Mouse (Mus musculus) limb, embryonic 10.5 days (tissue): ENCODE results near the gene Slc25a35. TPM values are rescaled to one million over a fixed set of nuclear protein-coding genes. Genes with fewer than 3 reads are reported as not detected.
"Not testable (repeated sequence)": the region's sequence is repeated elsewhere in the genome, so short reads cannot be mapped to it uniquely, and the experiment has no call there.

Experiments
- DNase-seq: peaks from one replicate; pipeline ENCODE4 v3.0.0-alpha.2; 2017; ENCODE audit warnings: low spot score
- H3K27ac ChIP-seq: fragments of 300-500 bp; sonication (generic); 2 replicates; pipeline ENCODE4 v1.5.1; 2016; ENCODE audit warnings: mild to moderate bottlenecking
- H3K27me3 ChIP-seq: fragments of 300-500 bp; sonication (generic); 2 replicates; pipeline ENCODE4 v1.6.1; 2016; ENCODE audit warnings: low read depth, mild to moderate bottlenecking; ENCODE audit not compliant: poor library complexity, severe bottlenecking
- H3K36me3 ChIP-seq: fragments of 300-500 bp; sonication (generic); 2 replicates; pipeline ENCODE4 v1.6.1; 2016; ENCODE audit warnings: mild to moderate bottlenecking, moderate library complexity
- H3K4me1 ChIP-seq: fragments of 300-500 bp; sonication (generic); 2 replicates; pipeline ENCODE4 v1.6.1; 2016
- H3K4me3 ChIP-seq: fragments of 300-500 bp; sonication (generic); 2 replicates; pipeline ENCODE4 v1.5.1; 2016; ENCODE audit warnings: mild to moderate bottlenecking, moderate library complexity
- H3K9me3 ChIP-seq: fragments of 300-500 bp; sonication (generic); replicated peaks from 2 replicates; pipeline ENCODE4 v1.6.1; 2016; ENCODE audit warnings: mild to moderate bottlenecking
- WGBS: fragments of 180-500 bp; shearing (Covaris S2); methylation state at CpG from one replicate; pipeline ENCODE4 v1.1.7; 2016; 5-methylcytosine and 5-hydroxymethylcytosine counted together
- polyA plus RNA-seq: library from polyadenylated mRNA; unstranded; fragments of >200 nt; fragmentation: Nextera tagmentation; extraction: Ambion mirVana; gene quantifications from 2 replicates; pipeline ENCODE4 v1.2.1, GENCODE M21; 2016

The Slc25a35 gene
- polyA plus RNA-seq, 1 experiment from 2014 or later, result 3.2 TPM

DNA sequence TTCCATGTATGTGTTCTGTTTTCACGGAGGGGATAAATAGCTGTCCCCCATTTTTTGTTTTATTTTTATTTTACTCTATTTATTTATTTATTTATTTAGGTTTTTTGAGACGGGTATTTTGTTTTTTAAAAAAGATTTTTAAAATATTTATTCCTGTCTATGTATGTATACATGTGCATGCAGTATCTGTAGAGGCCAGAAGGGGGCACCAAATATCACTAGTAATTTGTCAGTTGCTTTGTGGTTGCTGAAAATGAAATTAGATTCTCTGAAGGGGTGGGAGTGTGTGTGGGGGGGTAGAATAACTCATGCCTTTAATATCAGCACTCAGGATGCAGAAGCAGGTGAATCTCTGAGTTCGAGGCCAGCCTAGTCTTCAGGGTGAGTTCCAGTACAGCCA, 2.1 kb upstream of the Slc25a35 start:
- DNase-seq, result peak; percentile 58
- H3K27me3 ChIP-seq, result peaks cover 5% of the 10 kb centered on the region; the same call in 1 of the 2 replicates
- H3K4me3 ChIP-seq, result no peak overlapping the region
- no peak overlapping the region for H3K27ac ChIP-seq
- H3K36me3 ChIP-seq, result peaks cover 3% of the 10 kb centered on the region; the same call in 1 of the 2 replicates
- H3K4me1 ChIP-seq, result peaks cover 26% of the 10 kb centered on the region
- WGBS, result 31% methylated on average over 3 of the region's 3 CpGs
- no peaks in the 10 kb centered on the region for H3K9me3 ChIP-seq

DNA sequence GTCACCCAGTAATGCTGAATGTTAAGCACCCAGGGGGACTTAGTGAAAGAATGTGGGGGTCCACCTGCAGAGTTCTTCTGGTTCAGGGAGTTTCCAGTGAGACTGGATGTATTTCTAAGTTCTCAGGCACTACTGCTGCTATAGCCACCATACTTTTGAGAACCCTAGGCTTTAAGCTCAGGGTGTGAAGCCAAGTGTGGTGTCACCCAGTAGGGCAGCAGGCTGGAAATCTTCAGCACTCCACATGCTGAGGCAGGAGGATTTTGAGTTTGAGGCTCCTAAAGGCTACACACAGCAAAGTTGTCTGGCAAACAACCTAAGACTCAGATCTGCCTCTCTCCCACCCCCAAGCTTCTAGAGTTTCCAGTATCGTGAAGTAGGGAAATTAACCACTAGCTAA, 1.4 kb upstream of the Slc25a35 start:
- peaks cover 27% of the 10 kb centered on the region for H3K4me1 ChIP-seq
- 64% methylated on average over 1 of the region's 1 CpGs for WGBS

DNA sequence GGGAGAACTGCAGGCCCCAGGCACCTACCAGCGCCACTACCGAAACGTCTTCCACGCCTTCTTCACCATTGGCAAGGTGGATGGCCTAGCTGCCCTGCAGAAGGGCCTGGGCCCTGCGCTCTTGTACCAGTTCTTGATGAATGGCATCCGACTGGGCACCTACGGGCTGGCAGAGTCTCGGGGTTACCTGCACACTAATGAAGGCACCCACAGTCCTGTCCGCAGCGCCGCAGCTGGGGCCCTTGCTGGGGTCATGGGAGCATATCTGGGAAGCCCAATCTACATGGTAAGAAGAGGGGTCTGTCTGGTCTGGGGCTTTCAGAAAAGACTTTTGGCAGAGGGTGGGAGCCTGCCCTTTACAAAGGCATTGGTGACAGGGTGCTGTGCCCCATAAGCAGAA, 821 bp downstream of the Slc25a35 start:
- Histone ChIP-seq H3K27ac (no peak overlapping the region), H3K9me3 (no peaks in the 10 kb centered on the region), H3K36me3 (peaks cover 10% of the 10 kb centered on the region; the same call in 1 of the 2 replicates), H3K4me1 (peaks cover 38% of the 10 kb centered on the region), H3K4me3 (peak overlapping the region; percentile 68; the same call in 1 of the 2 replicates), H3K27me3 (peaks cover 5% of the 10 kb centered on the region; the same call in 1 of the 2 replicates)
- DNase-seq, result no peak
- 89% methylated on average over 11 of the region's 11 CpGs for WGBS

More for the DNA sequence above, 1.4 kb upstream of the Slc25a35 start:
- no peak overlapping the region for H3K27ac ChIP-seq
- H3K27me3 ChIP-seq, result peaks cover 5% of the 10 kb centered on the region; the same call in 1 of the 2 replicates
- H3K4me3 ChIP-seq, result no peak overlapping the region
- peaks cover 7% of the 10 kb centered on the region; the same call in 1 of the 2 replicates for H3K36me3 ChIP-seq
- no peak for DNase-seq
- no peaks in the 10 kb centered on the region for H3K9me3 ChIP-seq

DNA sequence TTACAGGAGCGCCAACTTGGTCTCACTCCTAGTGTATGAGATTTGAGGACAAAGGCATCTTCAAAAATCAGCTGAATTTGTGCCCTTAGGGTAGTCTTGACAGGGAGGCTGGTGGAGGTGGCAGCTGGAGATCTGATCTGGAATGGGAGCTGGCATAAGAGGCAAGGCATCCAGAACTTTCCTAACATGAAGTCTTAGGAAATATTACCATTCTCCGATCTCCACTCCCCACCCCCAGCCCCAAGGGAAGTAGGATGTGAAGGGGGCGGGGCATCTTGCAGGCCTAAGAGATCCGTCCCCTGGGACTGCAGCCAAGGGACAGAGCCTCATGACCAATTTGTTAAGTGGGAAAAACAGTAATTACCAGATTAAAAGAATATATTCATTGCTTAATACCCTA, 2.3 kb downstream of the Slc25a35 start:
- no peaks in the 10 kb centered on the region for H3K9me3 ChIP-seq
- peaks cover 5% of the 10 kb centered on the region; the same call in 1 of the 2 replicates for H3K27me3 ChIP-seq
- H3K27ac ChIP-seq, result no peak overlapping the region
- no peak overlapping the region for H3K4me3 ChIP-seq
- peaks cover 10% of the 10 kb centered on the region; the same call in 1 of the 2 replicates for H3K36me3 ChIP-seq
- peaks cover 43% of the 10 kb centered on the region for H3K4me1 ChIP-seq
- 78% methylated on average over 4 of the region's 4 CpGs for WGBS
- DNase-seq, result no peak

DNA sequence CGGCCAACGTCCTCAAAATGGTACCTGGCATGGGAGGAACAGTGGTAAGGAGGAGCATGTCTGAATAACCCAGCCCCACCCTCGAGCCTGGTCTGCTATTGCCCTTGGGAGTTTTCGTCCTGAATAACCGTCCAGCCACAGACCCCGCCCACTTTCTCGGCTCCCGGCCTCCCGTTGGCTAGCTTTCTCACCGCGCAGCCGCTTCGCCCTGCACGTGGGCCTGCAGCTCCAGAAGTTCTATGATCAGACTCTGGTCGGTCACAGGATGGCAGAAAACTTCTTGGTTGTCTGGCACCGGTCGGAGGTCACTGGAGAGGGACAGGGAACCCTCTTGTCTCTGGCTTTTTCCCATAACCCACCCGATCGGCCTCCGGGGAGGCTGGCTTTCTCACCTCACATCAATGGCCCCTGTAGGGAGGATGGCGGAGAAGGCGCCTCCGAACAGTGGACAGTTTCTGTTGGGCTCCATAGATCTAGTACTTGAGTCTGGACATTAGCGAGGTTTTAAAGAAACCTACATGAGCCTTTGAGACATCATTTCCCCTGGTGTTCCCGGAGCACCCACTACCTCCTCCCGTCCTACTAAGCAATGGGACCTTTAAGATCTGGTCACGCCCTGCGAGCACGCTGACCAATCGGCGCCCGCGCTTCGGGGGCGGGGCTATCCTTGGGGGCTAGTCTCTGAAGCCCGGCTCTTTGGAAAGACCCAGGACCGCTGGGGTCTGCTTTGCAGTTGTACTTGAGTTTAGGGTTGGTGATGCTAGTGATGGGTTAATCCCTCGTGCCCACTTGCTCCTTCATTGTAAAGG, 5.5 kb downstream of the Slc25a35 start:
- under 1% methylated on average over 38 of the region's 38 CpGs for WGBS
- peak overlapping the region; percentile 60 for H3K4me3 ChIP-seq
- peak overlapping the region; percentile 79 for H3K27ac ChIP-seq
- not testable (repeated sequence) for H3K36me3 ChIP-seq, H3K9me3 ChIP-seq, H3K27me3 ChIP-seq
- H3K4me1 ChIP-seq, result peaks cover 26% of the 10 kb centered on the region
- peak; percentile 92 for DNase-seq

DNA sequence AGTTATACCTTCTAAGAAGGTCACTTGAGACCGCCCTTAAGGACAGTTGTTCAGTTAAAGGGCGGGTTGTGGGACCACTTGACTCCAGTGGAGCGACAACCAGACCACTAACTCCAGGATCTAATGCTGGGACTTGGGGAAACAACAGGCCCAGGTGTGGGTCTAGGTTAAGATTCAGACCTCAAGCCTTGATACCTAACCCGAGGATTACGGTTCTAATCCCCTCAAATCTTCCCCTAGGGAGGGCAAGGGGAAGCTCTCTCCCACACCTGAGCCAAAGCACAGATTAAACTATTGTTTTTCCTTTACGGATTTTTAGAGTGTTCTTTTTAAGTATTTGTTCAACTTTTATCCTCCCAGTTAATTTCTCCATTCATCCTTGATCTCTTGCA, 6.1 kb downstream of the Slc25a35 start:
- no peak for DNase-seq
- Histone ChIP-seq H3K4me1 (peaks cover 22% of the 10 kb centered on the region), H3K9me3 (no peaks in the 10 kb centered on the region), H3K27me3 (no peaks in the 10 kb centered on the region), H3K36me3 (peaks cover 10% of the 10 kb centered on the region; the same call in 1 of the 2 replicates), H3K4me3 (peak overlapping the region; percentile 60), H3K27ac (0 out of 2 replicates have a peak overlapping the region, but pooled peaks have one; percentile 58)
- 39% methylated on average over 6 of the region's 6 CpGs for WGBS

DNA sequence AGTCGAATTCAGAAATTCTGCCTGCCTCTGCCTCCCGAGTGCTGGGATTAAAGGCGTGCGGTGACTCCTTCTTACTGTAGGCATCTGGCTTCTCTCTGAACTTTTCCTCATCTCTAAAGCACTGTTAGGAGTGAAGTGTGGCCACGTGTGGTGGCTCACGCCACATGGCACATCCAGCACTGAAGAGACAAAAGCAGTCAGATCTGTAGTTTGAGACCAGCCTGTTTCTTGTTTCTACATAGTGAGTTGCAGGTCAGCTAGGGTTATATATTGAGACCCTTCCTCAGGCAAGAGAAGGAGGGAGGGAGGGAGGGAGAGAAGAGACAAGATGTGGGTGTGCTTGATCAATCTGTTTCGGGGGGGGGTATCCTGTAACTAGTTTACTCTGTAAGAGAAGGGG, 7.2 kb downstream of the Slc25a35 start, which contains the start of gene Rangrf:
Gene Rangrf (minus strand): TSS at position 101 of the 400 bp plus-strand sequence.
- H3K36me3 ChIP-seq, result peaks cover 10% of the 10 kb centered on the region; the same call in 1 of the 2 replicates
- WGBS, result 85% methylated on average over 7 of the region's 7 CpGs
- H3K4me3 ChIP-seq, result peak within 1 kb of the TSS; percentile 60
- H3K9me3 ChIP-seq, result no peaks in the 10 kb centered on the region
- no peak for DNase-seq
- H3K27ac ChIP-seq, result 0 out of 2 replicates have a peak within 1 kb of the TSS, but pooled peaks have one; percentile 58
- H3K4me1 ChIP-seq, result peaks cover 22% of the 10 kb centered on the region
- no peaks in the 10 kb centered on the region for H3K27me3 ChIP-seq

DNA sequence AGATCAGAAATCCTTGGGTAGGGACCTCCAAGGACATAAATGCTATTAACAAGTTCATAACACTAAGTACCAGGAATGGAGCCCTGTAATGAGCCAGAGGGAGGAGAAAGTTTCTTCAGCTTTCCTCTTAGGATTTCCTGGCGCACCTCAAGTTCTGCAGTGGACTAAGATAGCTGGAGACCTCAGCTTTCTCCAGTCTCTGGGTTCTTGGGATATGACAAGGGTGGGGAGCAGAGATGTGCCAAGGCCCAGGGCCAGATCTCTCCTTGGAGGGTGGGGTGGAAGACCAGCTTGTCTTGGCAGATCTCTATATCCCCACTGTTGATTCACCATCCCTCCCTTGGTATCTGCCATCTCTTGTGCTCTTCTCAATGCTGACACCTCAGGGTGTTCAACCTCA, 7.7 kb downstream of the Slc25a35 start:
- no peak overlapping the region for H3K27ac ChIP-seq
- no peak for DNase-seq
- 90% methylated on average over 1 of the region's 1 CpGs for WGBS
- peaks cover 22% of the 10 kb centered on the region for H3K4me1 ChIP-seq
- H3K9me3 ChIP-seq, result no peaks in the 10 kb centered on the region
- no peak overlapping the region for H3K4me3 ChIP-seq
- H3K27me3 ChIP-seq, result no peaks in the 10 kb centered on the region
- peaks cover 9% of the 10 kb centered on the region; the same call in 1 of the 2 replicates for H3K36me3 ChIP-seq

DNA sequence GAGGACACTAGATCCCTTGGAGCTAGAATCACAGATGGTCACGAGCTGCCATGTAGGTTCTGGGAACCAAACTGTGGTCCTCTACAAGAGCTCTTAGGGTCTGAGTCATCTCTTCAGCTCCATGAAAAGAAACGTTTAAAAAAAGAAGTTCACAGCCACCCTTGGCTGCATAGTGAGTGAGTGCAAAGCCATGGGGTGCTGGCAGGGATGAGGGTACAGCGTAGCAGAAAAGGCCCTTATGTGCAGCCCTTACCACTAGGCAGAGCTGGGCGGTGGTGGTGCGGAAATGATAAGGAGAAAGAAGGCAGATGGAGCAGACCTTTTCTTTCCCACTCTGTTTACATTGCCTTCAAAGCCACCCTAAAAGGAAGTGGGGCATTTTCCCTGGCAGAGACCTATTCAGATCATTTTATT, 11.4 kb downstream of the Slc25a35 start:
- Histone ChIP-seq H3K4me3 (no peak overlapping the region), H3K36me3 (no peaks in the 10 kb centered on the region), H3K4me1 (no peaks in the 10 kb centered on the region), H3K27ac (no peak overlapping the region), H3K27me3 (no peaks in the 10 kb centered on the region), H3K9me3 (no peaks in the 10 kb centered on the region)
- 62% methylated on average over 5 of the region's 5 CpGs for WGBS
- no peak for DNase-seq

DNA sequence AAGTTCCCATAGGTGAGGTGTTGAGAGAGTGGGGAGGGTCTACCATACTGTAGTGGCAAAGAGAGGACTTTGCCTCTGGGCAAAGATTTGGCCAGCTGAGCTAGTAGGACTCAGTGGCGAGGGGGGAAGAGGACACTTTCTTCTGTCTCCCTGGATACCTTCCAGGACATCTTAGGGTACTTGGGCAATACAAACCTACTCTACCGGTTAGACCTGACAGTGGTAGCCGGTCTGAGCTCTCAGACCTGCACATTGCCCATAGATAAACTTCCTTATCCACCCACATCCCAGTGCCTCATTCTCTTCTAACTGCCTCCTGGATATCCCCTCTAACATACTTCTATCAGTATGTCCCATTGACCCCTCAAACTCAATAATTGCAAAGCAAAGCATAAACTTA, 13.0 kb downstream of the Slc25a35 start:
- no peak overlapping the region for H3K4me3 ChIP-seq
- no peak overlapping the region for H3K27ac ChIP-seq
- no peaks in the 10 kb centered on the region for H3K27me3 ChIP-seq
- no peaks in the 10 kb centered on the region for H3K9me3 ChIP-seq
- H3K4me1 ChIP-seq, result no peaks in the 10 kb centered on the region
- H3K36me3 ChIP-seq, result peaks cover 10% of the 10 kb centered on the region
- no peak for DNase-seq
- WGBS, result 64% methylated on average over 3 of the region's 3 CpGs

DNA sequence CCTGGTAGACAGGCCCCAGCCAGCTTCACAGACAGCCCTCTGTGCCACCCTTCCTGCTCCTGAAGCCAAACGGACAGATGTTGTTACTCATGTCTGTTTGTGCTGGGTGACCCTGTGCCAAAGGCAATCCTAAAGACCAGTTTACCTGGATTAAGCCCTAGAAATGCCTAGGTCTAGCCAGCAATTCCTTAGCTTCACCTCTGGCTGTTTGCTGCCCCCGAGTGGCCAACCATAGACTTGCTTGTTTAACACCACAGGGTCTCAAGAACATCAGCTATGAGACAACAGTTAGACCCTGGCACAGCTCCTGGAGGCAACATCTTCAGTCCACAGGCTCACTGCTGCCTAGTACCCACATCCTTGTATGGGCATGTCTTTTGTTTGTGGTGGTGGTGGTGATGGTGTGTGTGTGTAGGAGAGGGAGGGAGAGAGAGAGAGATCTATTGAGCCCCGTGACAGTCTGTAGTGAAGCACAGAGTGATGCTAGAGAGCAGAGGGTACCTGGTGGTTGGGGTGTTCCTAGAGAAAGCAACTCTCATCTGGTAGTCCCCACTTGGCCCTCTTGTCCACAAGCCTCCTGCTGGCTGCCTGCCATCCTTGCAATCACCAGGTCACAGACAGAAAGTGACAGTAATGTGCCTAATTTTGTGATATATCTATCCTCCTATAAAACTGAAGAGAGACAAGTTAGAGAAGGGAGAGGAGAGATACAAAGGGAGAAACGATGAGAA, 14.9 kb downstream of the Slc25a35 start:
- no peak overlapping the region for H3K27ac ChIP-seq
- no peaks in the 10 kb centered on the region for H3K27me3 ChIP-seq
- WGBS, result 37% methylated on average over 4 of the region's 4 CpGs
- no peaks in the 10 kb centered on the region for H3K9me3 ChIP-seq
- H3K36me3 ChIP-seq, result peaks cover 29% of the 10 kb centered on the region
- no peaks in the 10 kb centered on the region for H3K4me1 ChIP-seq
- H3K4me3 ChIP-seq, result no peak overlapping the region
- DNase-seq, result peak; percentile 84

DNA sequence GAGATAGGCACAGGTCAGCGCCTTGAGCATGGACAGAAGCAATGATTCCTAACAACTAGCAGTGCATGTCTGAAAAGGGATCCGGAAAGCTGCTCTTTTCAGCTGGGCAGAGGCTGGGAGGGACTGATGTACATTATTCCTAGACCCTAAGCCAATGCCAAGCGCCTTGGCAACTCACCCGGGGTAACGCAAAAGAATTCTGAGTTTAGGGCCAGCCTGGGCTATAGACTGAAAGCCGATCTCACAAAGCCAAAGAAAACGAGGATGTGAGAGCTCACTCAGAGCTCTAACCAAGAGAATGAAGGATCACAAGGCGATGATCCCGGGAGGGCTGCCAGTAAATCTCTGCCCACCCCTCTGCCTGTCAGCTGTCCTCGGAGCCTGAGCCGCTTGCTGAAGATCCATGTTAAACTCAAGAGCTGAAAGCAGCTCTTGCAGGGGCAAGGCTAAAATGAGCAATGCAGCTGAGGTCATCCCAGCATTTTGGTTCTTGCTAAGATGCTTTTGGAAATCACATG, 19.5 kb downstream of the Slc25a35 start:
- H3K9me3 ChIP-seq, result no peaks in the 10 kb centered on the region
- no peak overlapping the region for H3K4me3 ChIP-seq
- no peak for DNase-seq
- H3K36me3 ChIP-seq, result peaks cover 74% of the 10 kb centered on the region
- H3K27me3 ChIP-seq, result no peaks in the 10 kb centered on the region
- H3K27ac ChIP-seq, result no peak overlapping the region
- 94% methylated on average over 11 of the region's 11 CpGs for WGBS
- H3K4me1 ChIP-seq, result no peaks in the 10 kb centered on the region
